Mouse (Mus musculus) lung, postnatal 4 days (tissue): Measurements from ENCODE around the gene Kcnmb2.

Experiments
- DNase-seq, 2 experiments: peaks; one replicate each; pipeline ENCODE4 v3.0.0; 2021

The Kcnmb2 gene

DNA sequence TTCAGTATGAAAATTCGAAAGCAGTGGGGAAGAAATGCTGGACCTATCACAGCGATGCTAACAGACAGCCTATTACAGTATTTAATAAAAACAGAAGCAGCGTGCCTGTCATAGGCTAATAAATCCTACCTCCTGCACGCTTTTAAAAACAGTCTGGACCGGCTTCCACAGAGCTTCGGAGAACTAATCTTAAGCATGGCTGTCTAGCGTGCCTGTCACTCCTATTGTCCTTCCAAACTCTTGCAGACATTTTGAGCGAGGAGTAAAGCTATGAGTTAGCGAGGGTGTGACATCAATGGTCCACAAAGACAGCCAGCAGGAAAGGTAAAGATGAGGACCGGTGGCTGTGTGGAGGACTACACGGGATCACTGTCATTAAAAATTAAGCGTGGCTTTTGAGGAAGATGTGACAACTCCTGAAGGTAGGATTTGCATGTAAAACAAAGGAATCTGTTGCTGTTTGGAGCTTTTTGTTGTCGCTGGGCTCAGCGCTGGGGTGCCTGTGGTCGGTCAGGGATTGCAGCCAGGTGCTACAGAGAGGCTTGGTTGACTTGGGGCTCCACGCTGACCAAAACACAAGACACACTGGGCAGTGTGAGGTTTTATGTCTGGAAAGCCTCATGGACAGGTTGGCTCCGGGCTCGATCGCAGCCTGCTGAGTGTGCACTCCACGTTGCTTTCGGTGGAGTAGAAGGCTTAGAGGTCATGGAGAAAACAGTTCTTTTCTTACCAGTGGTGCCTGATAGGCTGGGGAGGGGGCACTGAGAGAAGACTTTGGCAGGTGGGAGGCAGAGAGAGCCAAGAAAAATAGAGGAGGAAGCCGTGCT lies at the start of gene Kcnmb2:
TSS of gene Kcnmb2 (plus strand) at position 4 of the 827 bp plus-strand sequence.
- DNase-seq = no peak

- DNase-seq = no peak
Measured at GRCm38 (mm10) chr3:31863522-31863921, 38.8 kb upstream of the Kcnmb2 start.

GRCm38 (mm10) chr3:31864070-31864469 lies 38.2 kb upstream of the Kcnmb2 start:
- no peak for DNase-seq

- DNase-seq = no peak
Measured at GRCm38 (mm10) chr3:31871461-31871860, 30.8 kb upstream of the Kcnmb2 start.

GRCm38 (mm10) chr3:31882621-31883131 lies 19.6 kb upstream of the Kcnmb2 start:
- no peak for DNase-seq

GRCm38 (mm10) chr3:31892653-31893052 lies 9.7 kb upstream of the Kcnmb2 start:
- DNase-seq = no peak

DNA sequence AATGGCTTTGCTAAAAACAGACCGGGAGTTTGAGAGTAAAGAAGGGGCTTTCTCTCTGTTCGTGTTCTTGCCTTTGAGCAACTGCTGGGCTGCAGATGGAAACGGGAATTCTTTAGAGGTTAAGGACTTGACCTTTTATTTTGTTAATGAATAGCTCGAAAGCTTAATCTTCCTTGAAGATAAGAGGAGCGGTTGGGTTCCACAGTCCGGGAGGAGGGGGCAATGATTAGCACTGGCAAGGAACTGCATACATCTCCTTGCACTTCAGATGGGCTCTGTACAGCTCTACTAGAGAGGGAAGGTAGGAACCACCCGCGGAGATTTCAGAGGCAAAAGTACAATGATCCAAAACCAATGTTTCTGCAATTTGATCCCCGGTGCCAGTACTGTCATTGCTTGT lies 1.2 kb downstream of the Kcnmb2 start:
- DNase-seq = no peak

DNA sequence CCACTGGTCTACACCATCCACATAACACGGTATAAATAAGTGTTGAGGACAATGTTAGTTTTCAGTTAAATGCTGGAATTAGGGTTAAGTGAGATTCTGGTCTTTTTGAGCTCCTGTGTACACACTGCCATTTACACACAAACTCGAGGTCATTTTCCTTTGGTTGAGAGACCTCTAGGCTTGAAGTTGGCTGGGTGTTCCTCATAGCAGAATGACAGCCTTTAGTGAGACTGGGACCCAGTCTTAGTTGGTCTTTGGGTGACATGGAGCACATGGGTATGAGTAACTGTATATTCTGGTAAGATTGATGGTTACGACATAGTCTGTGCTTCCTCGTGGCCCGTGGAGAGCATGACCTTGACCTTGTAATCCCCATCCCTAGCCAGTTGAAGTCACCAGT lies 1.8 kb downstream of the Kcnmb2 start:
- no peak for DNase-seq

- no peak for DNase-seq
Measured at GRCm38 (mm10) chr3:31911168-31911567, 8.9 kb downstream of the Kcnmb2 start.

GRCm38 (mm10) chr3:31911690-31912089 lies 9.4 kb downstream of the Kcnmb2 start:
- no peak for DNase-seq

- DNase-seq = no peak
Measured at GRCm38 (mm10) chr3:31928544-31928943, 26.2 kb downstream of the Kcnmb2 start.

GRCm38 (mm10) chr3:31934704-31935103 lies 32.4 kb downstream of the Kcnmb2 start:
- no peak for DNase-seq

DNA sequence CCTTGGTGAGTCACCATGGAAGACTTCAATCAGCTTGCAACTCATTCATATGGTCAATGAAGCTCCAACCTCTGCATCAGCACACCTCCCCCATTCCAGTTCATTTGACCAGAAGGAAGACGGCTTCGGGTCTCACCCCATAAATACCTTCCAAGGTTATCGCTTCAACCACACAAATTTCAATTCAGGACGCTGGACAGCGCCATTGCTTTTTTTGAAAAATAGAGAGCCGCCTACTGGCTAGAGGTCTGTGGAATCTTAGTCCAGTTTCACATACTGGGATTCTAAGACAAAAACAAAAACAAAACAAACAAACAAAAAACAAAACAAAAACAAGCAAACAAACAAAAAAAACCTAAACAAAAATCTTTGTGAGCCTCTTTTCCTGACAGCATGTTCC lies 39.2 kb downstream of the Kcnmb2 start:
- DNase-seq = no peak

DNA sequence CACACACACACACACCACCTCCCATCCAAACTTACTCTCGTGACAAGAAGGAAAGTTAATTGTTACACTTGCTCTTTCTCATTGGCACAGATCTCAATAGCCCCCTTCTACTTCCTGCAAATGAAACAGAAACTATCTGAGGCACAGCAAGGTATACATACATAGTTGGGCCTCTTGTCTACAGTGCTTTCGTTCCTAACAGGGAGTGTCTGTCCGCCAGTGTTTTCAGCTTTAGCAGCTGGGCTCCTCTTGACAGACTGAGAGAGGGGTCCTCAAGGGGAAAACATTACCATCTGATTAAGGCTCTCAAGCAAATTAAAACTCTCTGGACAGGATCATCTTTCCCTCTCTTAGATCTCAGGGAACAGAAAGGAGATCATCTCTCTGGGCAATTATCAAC lies 51.9 kb downstream of the Kcnmb2 start:
- DNase-seq = no peak

GRCm38 (mm10) chr3:31955004-31955403 lies 52.7 kb downstream of the Kcnmb2 start:
- no peak for DNase-seq

DNA sequence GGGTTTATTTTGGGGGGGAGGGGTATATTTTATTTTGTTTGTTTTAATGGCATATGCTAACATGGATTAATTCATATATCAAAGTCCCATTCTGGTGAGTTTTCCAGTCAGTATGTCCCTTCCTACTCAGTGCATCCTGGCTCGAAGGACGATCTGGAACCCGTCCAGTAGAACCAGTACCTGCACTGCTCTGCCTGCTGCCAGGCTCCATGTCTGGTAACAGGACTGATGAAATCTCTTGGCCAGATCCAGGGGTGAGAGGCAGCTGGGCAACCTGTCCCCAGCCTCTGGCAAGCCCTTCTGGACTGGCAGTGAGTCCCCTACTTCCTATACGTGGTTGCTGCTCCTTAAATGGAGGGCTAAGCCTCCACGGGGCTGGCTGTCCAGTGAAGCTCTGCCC lies 57.5 kb downstream of the Kcnmb2 start:
- no peak for DNase-seq

GRCm38 (mm10) chr3:31961175-31961574 lies 58.9 kb downstream of the Kcnmb2 start:
- no peak for DNase-seq

DNA sequence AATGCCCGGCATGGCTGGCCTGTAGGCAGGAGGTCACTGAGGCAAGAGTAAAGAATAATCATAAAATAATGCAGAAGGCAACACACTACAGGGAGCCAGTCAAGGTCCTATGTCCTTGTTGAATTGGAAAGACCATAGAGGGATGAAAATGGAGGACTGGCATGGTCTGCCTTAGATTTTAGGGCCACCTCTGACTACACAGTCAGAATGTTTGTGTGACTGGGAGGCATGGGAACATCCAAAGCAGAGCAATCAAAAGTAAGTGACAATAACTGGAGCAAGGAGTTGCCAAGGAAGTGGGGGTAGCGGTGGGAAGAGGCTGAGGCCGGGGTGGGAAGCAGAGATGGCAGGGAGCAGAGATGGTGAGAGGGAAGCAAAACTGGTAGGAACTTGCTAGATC lies 60.8 kb downstream of the Kcnmb2 start:
- DNase-seq = no peak

GRCm38 (mm10) chr3:31979661-31980060 lies 77.4 kb downstream of the Kcnmb2 start:
- no peak for DNase-seq

DNA sequence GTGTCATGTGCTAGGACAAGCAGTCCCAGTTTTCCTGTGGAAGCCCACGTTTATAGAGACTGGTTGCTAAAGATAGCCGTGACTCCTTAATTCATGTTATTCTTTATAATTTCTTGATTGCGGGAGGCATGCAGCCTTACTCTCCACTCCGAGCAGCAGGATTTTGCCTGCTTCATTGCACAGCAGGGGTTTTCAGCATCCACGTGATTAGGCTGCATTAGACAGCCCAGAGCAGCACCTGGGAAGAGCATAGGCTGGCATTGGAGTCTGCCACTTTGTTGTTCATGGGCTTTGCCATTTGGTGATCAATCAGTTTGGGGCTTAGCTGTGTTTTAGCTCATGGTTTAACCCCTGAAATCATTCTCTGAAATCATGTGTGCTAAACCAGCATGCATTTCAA lies 80.1 kb downstream of the Kcnmb2 start:
- no peak for DNase-seq

DNA sequence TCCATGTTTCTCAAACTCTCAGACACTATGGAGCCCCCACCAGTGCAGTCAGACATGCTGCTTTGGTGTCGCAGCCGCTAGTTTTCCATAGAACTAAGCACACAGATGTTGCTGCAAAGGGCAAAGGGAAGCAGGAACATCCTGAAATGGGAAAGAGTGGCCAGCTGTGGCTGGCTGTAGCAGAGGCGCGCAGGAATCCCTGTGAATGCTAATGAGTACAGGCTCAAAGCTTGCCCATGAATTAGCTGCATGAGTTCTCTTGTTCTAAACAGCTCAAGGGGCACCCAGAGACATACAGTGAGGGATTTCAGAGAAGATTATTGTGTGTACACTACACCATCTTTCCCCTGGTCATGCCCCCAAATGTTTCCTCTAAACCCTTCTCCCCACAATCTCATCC lies 82.8 kb downstream of the Kcnmb2 start:
- DNase-seq = no peak

DNA sequence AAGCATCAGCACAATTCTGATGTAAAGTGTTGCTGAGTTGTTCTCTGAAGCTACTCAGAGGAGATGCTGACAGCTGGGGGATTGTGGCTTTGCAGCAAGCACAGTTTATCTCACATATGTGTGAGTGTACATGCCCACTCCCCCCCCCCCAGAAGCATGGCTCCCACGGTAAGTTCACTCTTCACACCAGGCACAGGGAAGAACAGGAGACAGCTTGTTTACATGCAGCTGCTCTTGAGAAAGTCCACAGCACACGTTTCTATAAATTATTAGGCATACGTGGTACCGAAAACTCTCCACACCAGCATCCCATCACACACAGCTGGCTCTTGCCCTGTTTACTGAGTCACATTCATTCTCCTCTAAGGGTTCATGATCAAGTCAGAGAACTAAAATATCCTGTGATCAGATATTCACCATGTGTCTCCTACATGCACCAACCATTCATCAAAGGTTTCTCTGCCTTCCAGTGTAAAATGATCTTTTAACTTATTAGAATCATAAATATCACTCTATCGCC lies 89.3 kb downstream of the Kcnmb2 start:
- DNase-seq = no peak

GRCm38 (mm10) chr3:32011566-32011965 lies 109.3 kb downstream of the Kcnmb2 start:
- no peak for DNase-seq

DNA sequence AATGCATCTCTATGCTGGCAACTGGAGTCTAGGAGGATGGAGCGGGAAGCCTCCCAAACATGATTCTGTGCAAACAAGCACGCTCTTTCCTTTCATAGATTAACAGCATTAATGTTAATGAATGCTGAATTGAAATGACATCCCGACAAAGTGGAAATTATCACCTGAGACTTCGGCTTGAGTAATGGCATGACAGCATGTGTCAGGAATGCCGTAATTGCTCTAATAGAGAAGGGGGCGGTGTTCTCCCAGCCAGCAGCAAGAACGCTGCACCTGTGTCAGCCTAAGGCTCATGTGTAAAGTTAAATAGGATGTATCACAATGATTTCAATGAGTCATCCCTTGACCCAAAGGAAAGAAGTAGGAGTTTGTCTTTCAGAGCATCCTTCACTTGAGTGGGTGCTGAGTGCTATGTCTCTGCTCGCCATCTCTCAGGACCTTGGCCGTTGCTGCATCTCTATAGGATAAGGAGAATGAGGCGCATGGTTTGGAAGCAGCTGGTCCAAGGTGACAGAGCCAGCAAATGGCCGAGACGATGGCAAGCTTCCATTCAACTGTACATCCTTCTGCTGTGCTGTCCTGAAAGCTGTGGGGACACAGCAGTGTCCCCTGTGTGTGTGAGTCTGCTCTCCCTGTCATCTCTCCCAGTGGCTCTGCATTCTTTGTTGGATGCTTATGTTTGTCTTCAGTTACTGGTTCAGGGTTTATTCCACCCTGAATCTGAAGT lies 110.1 kb downstream of the Kcnmb2 start:
- no peak for DNase-seq
